Mouse (Mus musculus): ENCODE measurements at regions not wholly inside any gene's neighbourhood (a gene's known extent, or its start where the extent isn't known, plus 50 kb on each side); places are given as distances from the start of the nearest gene placed in this dataset.

DNA sequence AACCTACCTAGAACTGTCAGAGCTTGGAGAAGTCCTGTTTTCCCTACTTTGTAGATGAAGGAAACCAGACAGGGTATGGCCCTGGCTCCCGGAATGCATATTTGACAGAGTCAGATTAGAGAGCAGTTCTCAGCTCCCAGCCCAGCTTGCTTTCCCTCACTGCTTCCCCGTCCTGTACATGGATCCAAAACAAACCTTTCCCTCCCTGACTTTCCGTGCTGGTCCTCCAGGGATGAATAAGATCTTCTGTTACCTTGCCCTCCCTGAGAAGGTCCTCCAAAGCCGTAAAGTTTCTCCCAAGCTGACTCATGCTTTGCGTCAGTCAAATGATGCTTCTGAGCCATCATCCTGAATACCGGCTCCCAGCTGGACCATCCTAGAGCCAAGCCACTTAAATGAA is 160.2 kb upstream of the Jmjd1c start:
- no peak for TF ChIP-seq CTCF (IDR thresholded peaks at IDR 0.05; ENCODE audit: insufficient read depth, low read depth, low read length)
- TF ChIP-seq POLR2A (IDR thresholded peaks at IDR 0.05; ENCODE audit: insufficient read depth, low read depth, low read length), result no peak
- no peak overlapping the region for H3K27ac ChIP-seq (ENCODE audit: insufficient read depth, low read depth, low read length)
- H3K4me1 ChIP-seq (ENCODE audit: control insufficient read depth, insufficient read depth, low read length), result no peaks in the 10 kb centered on the region
- 82% methylated on average over 6 of the region's 6 CpGs for WGBS
- no peak overlapping the region for H3K4me3 ChIP-seq (ENCODE audit: insufficient read depth, low read depth, low read length)

DNA sequence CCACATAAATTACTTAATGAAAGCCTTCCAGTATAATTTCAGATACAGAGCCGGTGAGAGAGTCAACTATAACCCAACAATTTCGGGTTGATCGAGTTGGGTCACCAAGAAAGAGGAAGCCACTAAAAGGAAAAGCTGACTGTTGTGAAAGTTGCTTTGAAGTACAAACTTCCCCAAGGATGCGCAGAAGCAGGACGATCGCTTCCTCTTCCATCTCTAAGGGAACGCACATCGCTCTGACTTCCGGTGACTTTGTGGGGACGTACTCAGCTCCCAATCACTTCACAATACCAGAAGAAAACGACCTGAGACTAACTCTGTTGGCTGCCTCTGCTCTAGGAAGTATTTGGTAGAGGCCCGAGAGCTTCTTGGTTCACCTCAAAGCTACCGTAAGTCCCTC is 158.8 kb upstream of the Jmjd1c start:
- 61% methylated on average over 13 of the region's 13 CpGs for WGBS
- TF ChIP-seq CTCF (IDR thresholded peaks at IDR 0.05; ENCODE audit: insufficient read depth, low read depth, low read length) (no peak), POLR2A (IDR thresholded peaks at IDR 0.05; ENCODE audit: insufficient read depth, low read depth, low read length) (no peak)

DNA sequence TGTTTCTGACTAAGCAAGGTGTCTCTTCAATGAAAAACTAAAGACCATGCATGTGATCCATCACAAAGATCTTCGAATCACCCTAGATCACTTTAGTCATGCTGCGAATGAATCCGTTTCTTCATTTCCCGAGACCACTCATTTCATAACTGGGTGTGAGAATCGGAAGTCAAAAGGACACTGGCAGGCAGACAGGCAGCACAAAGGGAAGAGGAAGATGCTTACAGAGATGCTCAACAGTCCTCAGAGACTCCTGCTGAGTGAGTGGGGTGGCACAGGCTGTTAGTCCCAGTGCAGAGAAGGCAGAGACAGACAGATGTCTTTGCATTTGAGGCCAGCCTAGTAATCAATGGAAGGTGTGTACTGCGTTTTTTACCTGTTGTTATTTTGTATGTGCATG is 155.6 kb upstream of the Jmjd1c start:
- Histone ChIP-seq H3K4me1 (ENCODE audit: control insufficient read depth, insufficient read depth, low read length) (no peaks in the 10 kb centered on the region), H3K4me3 (ENCODE audit: insufficient read depth, low read depth, low read length) (no peak overlapping the region), H3K27ac (ENCODE audit: insufficient read depth, low read depth, low read length) (no peak overlapping the region)
- WGBS, result 94% methylated on average over 6 of the region's 6 CpGs
- TF ChIP-seq POLR2A (IDR thresholded peaks at IDR 0.05; ENCODE audit: insufficient read depth, low read depth, low read length), result no peak
- TF ChIP-seq CTCF (IDR thresholded peaks at IDR 0.05; ENCODE audit: insufficient read depth, low read depth, low read length), result no peak

More for the DNA sequence above, 158.8 kb upstream of the Jmjd1c start:
- no peak overlapping the region for H3K27ac ChIP-seq (ENCODE audit: insufficient read depth, low read depth, low read length)
- H3K4me3 ChIP-seq (ENCODE audit: insufficient read depth, low read depth, low read length), result no peak overlapping the region
- H3K4me1 ChIP-seq (ENCODE audit: control insufficient read depth, insufficient read depth, low read length), result no peaks in the 10 kb centered on the region

DNA sequence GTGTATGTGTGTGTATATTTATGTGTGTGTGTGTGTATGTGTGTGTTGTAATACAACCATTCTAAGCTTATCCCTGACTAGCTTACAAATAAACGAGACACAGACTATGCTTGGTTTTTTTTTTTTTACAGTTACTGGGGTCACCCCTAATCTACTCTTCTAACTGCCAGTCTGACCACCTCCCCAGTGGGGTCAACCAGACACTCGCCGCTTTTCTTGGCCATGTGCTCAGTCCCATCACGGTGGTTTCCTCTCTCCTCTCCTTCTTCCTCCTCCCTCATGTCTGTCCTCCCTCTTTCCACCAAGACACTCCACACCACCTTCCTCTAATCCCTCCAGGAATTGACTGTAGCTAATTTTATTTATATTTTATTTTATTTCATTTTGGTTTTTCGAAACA is 155.0 kb upstream of the Jmjd1c start:
- no peak overlapping the region for H3K27ac ChIP-seq (ENCODE audit: insufficient read depth, low read depth, low read length)
- no peak for TF ChIP-seq POLR2A (IDR thresholded peaks at IDR 0.05; ENCODE audit: insufficient read depth, low read depth, low read length)
- TF ChIP-seq CTCF (IDR thresholded peaks at IDR 0.05; ENCODE audit: insufficient read depth, low read depth, low read length), result no peak
- no peaks in the 10 kb centered on the region for H3K4me1 ChIP-seq (ENCODE audit: control insufficient read depth, insufficient read depth, low read length)
- no peak overlapping the region for H3K4me3 ChIP-seq (ENCODE audit: insufficient read depth, low read depth, low read length)
- WGBS, result 85% methylated on average over 5 of the region's 5 CpGs

DNA sequence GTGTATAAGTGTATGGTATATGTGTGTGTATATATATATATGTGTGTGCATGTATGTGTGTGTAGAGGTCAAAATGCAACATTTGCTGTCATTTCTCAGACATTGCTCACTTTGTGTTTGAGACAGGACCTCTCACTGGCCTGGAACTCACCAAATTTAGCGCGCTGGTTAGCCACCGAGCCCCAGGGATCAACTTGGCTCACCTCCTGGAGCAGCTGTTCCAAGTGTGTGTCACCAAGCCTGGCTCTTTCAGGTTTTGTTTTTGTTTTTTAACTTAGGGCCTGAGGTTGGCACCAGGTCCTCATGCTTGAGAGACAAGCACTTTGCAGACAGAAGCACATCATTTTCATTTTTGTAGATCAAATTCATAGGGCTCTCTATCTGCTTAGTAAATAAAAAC is 154.0 kb upstream of the Jmjd1c start:
- H3K4me1 ChIP-seq (ENCODE audit: control insufficient read depth, insufficient read depth, low read length), result no peaks in the 10 kb centered on the region

DNA sequence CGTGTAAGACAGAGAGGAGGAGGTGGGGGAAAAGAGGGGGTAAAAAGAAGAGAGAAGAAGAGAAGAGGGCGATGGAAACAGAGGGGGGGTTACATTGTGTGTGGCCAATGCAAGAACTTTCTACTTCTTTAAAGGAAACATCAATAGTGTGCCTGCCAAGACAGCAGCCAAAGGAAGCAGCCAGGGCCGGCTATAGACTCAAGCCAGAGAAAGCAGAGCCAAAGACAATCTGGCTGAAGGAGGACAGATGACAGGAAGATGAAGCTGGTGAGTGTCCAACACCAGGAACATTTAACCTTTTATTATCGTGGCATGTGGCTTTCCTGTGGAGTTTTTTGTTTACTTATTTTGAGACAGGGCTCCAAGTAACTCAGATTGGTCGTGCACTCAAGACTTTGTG is 152.1 kb upstream of the Jmjd1c start:
- Histone ChIP-seq H3K27ac (ENCODE audit: insufficient read depth, low read depth, low read length) (no peak overlapping the region), H3K4me1 (ENCODE audit: control insufficient read depth, insufficient read depth, low read length) (no peaks in the 10 kb centered on the region), H3K4me3 (ENCODE audit: insufficient read depth, low read depth, low read length) (no peak overlapping the region)
- 49% methylated on average over 5 of the region's 5 CpGs for WGBS
- no peak for TF ChIP-seq CTCF (IDR thresholded peaks at IDR 0.05; ENCODE audit: insufficient read depth, low read depth, low read length)
- TF ChIP-seq POLR2A (IDR thresholded peaks at IDR 0.05; ENCODE audit: insufficient read depth, low read depth, low read length), result no peak

More for the DNA sequence above, 154.0 kb upstream of the Jmjd1c start:
- 70% methylated on average over 3 of the region's 3 CpGs for WGBS
- Histone ChIP-seq H3K4me3 (ENCODE audit: insufficient read depth, low read depth, low read length) (no peak overlapping the region), H3K27ac (ENCODE audit: insufficient read depth, low read depth, low read length) (no peak overlapping the region)
- TF ChIP-seq CTCF (IDR thresholded peaks at IDR 0.05; ENCODE audit: insufficient read depth, low read depth, low read length) (no peak), POLR2A (IDR thresholded peaks at IDR 0.05; ENCODE audit: insufficient read depth, low read depth, low read length) (no peak)

DNA sequence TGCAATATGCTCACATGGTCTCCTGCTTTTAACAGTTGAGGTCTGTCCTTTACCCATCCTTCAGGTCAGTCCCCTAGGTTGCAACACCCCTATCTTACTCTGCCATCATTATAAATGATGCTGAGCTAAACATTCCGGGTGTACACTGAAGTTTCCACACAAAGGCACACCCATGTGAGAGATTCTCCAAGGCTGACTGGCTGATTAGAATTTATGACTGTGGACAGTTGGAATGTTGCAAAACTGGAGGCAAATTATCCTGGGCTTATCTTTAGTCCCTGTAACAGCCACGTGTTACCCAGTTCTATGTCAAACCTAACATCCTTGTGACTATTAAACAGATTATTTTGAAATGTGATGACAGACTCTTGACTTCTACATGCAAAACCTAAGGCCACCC is 149.8 kb upstream of the Jmjd1c start:
- TF ChIP-seq POLR2A (IDR thresholded peaks at IDR 0.05; ENCODE audit: insufficient read depth, low read depth, low read length) (no peak), CTCF (IDR thresholded peaks at IDR 0.05; ENCODE audit: insufficient read depth, low read depth, low read length) (no peak)
- Histone ChIP-seq H3K27ac (ENCODE audit: insufficient read depth, low read depth, low read length) (no peak overlapping the region), H3K4me1 (ENCODE audit: control insufficient read depth, insufficient read depth, low read length) (no peaks in the 10 kb centered on the region), H3K4me3 (ENCODE audit: insufficient read depth, low read depth, low read length) (no peak overlapping the region)
- 91% methylated on average over 2 of the region's 2 CpGs for WGBS

DNA sequence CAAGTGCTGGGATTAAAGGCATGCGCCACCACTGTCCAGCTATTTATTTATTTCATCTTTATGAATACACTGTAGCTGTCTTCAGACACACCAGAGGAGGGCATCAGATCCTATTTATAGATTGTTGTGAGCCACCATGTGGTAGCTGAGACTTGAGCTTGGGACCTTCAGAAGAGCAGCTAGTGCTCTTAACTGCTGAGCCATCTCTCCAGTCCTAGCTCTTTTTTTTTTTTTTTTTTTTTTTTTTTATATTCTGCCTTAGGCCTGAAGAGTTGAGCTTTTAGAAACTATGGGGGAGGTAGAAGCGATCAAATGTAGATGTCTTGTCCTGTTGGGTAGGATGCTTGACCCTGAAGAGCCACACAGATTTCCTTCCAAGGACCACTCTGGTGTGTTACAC is 147.6 kb upstream of the Jmjd1c start:
- TF ChIP-seq CTCF (IDR thresholded peaks at IDR 0.05; ENCODE audit: insufficient read depth, low read depth, low read length) (no peak), POLR2A (IDR thresholded peaks at IDR 0.05; ENCODE audit: insufficient read depth, low read depth, low read length) (no peak)
- no peak overlapping the region for H3K27ac ChIP-seq (ENCODE audit: insufficient read depth, low read depth, low read length)
- H3K4me1 ChIP-seq (ENCODE audit: control insufficient read depth, insufficient read depth, low read length), result no peaks in the 10 kb centered on the region
- WGBS, result 100% methylated on average over 2 of the region's 2 CpGs
- no peak overlapping the region for H3K4me3 ChIP-seq (ENCODE audit: insufficient read depth, low read depth, low read length)

DNA sequence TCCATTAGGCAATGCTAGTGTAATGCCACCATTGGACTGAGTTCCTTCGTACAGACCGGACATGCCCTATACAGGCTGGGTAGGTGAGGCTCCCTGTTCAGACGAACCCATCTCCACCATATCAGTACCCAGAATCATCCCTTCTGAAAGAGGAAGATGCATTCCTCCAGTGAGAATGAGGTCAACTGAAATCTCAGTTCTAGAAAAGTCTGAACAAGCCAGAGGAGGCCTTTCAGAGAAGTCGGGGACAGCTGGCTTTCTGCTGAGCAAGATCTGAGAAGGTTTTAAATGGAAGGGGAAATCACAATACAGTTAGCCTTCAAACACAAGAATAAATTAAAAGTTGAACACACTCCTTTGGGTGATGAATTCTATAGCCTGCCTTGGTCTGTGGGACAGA is 145.5 kb upstream of the Jmjd1c start:
- TF ChIP-seq CTCF (IDR thresholded peaks at IDR 0.05; ENCODE audit: insufficient read depth, low read depth, low read length), result no peak
- TF ChIP-seq POLR2A (IDR thresholded peaks at IDR 0.05; ENCODE audit: insufficient read depth, low read depth, low read length), result no peak
- WGBS, result 88% methylated on average over 4 of the region's 4 CpGs
- Histone ChIP-seq H3K4me1 (ENCODE audit: control insufficient read depth, insufficient read depth, low read length) (no peaks in the 10 kb centered on the region), H3K27ac (ENCODE audit: insufficient read depth, low read depth, low read length) (no peak overlapping the region), H3K4me3 (ENCODE audit: insufficient read depth, low read depth, low read length) (no peak overlapping the region)

DNA sequence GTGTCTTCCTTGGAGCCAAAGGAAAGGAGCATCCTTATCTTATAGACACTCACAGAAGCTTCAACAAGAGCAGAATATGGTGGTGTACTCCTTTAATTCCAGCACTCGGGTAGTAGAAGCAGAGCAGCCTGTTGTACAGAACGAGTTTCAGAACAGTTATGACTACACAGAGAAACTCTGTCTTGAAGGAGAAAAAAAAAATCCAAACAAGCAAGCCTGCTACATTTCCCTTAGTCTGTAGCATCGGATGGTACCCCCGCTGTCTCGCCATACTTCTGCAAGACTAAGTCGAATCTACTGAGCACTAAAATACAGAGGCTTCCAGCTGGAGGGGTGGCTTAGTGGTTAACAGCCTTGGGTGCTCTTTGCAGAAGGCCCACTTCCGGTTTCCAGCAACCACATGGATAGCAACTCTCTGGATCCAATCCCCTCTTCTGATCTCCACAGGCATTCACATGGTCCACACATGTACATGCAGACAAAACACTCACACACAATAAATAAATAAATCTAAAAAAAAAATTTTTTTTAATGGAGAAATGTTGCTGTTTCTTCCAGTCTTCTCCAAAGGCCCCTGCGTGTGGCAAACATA is 144.6 kb upstream of the Jmjd1c start:
- Histone ChIP-seq H3K27ac (ENCODE audit: insufficient read depth, low read depth, low read length) (no peak overlapping the region), H3K4me3 (ENCODE audit: insufficient read depth, low read depth, low read length) (no peak overlapping the region), H3K4me1 (ENCODE audit: control insufficient read depth, insufficient read depth, low read length) (no peaks in the 10 kb centered on the region)
- WGBS, result 80% methylated on average over 8 of the region's 8 CpGs
- TF ChIP-seq CTCF (IDR thresholded peaks at IDR 0.05; ENCODE audit: insufficient read depth, low read depth, low read length) (no peak), POLR2A (IDR thresholded peaks at IDR 0.05; ENCODE audit: insufficient read depth, low read depth, low read length) (no peak)
